Mouse (Mus musculus) thymus, postnatal 0 days (tissue): ENCODE results near the gene Fhad1. TPM values are rescaled to one million over a fixed set of nuclear protein-coding genes. Genes with fewer than 3 reads are reported as not detected.
A peak's percentile ranks its signal among the peaks of the same experiment; 100 is the strongest.
"Not testable (repeated sequence)": the region's sequence is repeated elsewhere in the genome, so short reads cannot be mapped to it uniquely, and the experiment has no call there.

Experiments used
- DNase-seq: peaks from one replicate; pipeline ENCODE4 v3.0.0-alpha.2; 2015; ENCODE audit warnings: low spot score
- polyA plus RNA-seq: library from polyadenylated mRNA; unstranded; fragments of >200 nt; fragmentation: Nextera tagmentation; extraction: Ambion mirVana; gene quantifications from 2 replicates; pipeline ENCODE4 v1.2.1, GENCODE M21; 2015

Gene Fhad1
- polyA plus RNA-seq, result 1.9 and 2.4 TPM in 2 replicates

DNA sequence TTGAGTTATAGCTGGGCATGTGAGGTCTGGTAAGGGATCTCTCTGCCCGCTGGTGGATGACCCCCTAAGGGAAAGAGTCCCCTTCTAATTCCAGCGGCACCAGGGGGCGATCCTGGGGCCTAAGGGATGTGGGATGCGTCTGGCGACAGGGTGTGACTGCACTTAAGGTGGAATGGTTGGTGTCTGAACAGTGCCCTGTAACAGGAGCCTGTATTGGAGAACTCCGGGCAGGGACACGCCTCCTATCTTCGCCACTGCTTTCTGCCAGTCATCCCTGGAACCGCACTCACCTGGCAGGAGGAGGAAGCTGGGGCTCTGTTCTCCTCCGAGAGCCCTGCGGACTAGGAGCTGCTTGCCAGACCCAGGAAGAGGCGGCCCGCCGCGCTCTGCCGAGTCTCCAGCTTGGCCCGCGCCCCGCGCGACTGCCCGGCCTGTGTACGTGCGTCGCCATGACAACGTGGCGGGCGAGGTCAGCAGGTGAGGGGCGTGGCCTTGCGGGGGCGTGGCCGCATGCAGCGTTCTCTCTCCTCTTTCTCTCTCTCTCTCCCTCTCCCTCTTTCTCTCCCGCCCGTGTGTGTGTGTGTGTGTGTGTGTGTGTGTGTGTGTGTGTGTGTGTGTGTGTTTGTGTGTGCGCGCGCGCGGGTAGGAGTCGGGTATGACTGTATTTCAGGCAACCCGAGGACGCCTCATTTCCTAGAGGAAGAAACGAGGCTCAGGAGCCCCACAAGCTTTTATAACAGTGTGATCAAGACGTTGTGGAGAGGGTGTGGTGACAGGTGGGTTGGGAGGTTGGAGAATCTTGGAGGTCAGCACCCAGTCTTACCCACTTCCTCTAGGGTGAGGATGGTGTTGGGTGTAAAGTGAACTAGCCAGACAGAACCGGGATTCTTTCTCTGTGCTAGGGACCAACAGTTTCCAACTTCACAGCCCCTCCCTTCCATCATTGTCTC is at the start of gene Fhad1:
Gene Fhad1 (minus strand): TSS at position 424 of the 950 bp plus-strand sequence.
- peak; percentile 61 for DNase-seq

DNA sequence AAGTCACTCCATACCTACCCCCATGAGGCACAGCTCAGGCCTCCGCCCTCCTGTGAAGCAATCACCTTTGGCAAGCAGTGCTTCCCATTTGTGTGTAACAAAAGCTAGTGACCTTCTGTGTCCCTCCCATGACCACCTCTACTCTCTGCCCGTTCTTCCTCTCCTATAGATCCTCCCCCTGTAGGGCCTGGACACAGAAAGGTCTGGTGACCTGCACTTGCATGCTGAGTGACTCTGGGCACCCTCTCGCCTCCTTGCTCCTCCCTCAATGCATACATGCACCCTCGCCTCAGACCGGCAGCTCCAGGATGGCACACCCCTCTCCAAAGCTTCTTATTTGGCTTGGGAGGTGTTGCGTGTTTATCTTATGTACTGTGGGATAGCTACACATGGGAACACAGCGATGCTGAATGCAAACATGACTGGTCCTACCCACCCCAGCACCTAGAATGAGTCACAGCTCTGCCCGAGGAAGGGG is 48.2 kb upstream of the Fhad1 start:
- DNase-seq, result no peak

DNA sequence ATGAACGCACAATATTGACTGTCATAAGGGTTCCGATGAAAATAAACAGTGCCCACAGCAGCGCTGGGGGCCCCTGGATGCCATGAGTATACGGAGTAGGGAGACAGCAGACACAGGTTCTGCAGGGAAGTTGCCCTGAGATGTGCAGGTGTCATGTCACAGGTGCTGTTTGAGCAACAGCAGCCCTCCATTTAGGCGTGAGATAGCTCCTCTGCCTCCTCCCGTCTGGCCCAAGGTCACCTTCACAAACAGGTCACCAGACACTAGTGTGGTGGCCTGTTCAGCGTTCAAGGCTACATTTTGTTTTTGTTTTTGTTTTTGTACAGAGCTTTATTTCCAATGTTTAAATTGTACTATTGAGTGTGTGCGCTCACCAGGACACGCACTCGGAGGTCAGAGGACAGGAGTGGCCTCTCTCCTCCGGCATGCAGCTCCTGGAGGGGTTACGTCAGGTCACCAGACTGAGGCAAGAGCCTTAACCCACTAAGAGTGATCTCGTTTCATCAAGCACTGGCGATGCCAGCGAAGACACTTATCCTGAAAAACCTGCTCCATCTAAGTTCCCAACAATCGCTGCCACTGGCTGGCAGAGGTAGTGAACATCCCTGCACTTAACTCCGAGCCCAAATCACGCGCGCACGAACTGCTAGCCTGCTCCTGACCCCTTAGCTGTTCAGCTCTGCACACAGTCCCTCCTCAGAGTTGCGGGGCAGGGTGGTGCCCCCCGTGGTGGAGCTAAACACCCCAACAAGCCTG is 46.8 kb upstream of the Fhad1 start:
- no peak for DNase-seq

DNA sequence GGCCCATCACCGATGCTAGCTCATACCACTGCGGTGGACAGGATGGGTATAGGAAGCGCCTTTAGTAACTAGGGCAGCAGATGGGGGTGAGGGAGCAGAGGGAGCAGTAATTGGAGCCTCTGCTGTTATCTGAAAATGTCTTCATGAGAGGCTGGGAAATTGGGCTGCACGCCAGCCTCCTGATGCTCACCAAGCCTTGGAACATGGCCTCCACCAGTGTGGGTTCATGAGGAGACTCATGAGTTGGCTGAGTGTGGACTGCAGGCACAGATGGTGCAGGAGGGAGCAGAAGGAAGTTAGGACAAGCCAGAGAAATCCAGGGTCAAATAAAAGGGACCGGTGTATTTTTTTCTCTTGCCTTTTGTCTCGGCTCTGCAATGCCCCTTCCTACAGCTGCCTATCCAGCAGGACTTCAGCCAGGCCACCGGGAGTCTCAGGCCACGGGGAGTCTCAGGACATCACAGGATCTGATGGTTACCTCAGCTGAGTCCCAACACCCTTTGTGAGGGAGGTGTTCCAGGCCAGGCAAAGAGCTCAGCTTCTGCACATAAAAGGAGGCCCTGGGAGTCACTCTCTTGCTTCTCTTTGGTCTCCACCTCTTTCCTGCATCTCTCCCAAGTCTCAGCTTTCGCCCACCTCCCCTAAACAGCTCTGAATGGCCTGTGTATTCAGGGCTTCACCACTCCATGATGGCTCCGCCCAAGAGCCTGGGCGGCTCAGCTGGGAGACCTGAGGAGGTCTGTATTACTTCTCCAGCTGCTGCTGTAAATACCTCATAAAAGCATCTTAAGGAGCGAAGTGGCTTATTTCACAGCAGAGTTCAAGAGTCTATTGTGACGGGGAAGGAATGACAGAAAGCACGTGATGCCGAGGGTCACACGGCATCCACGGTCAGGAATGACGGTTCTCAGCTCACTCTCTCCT is 45.8 kb upstream of the Fhad1 start:
- no peak for DNase-seq

DNA sequence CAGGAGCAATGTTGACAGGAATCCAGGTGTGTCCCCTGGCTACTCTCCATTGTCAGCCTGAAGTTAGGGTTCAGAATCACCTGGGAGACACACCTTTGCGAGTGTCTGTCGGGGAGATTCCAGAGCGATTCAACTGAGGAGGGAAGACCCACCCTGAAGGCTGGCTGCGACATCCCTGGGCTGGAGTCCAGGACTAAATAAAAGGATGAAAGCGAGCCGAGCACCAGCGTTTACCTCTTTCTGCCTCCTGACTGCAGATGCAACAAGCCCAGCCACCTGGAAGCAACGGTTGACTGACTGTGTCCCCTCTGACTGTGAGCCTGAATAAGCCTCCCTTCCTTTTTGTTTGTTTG is 44.9 kb upstream of the Fhad1 start:
- DNase-seq, result no peak

DNA sequence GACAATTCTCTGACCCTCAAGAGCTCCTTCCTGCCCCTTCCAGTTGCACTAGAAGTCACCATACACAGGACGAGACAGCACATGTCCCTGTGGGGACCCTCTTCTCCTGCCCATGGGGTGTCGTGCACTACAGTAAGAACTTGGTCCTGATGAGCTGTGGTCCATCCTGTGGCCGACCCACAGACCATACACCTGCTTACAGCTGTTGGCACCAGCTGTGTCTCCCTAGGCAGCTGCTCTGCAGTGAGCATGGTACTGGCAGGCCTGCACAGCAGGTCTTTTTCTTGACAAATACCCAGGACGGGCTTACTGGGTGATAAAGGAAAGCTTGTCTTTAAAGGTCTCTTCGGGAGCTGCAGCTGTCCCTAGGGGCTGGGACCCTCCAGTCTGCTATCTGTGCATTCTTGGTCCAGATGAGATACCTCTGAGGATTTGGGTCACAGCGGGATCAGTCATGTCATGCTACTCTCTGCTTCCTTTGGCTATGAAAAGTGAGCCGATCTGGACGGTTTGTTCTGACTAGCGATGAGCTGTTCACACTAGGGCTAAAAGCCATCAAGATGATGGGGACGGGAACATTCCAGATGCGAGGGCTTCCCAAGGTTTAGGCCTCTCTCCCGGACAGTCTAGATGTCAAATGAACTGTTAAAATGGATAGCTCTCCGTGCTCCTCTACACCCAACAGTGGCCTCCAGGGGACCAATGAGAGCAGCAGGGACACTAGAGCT is 44.4 kb upstream of the Fhad1 start:
- no peak for DNase-seq

DNA sequence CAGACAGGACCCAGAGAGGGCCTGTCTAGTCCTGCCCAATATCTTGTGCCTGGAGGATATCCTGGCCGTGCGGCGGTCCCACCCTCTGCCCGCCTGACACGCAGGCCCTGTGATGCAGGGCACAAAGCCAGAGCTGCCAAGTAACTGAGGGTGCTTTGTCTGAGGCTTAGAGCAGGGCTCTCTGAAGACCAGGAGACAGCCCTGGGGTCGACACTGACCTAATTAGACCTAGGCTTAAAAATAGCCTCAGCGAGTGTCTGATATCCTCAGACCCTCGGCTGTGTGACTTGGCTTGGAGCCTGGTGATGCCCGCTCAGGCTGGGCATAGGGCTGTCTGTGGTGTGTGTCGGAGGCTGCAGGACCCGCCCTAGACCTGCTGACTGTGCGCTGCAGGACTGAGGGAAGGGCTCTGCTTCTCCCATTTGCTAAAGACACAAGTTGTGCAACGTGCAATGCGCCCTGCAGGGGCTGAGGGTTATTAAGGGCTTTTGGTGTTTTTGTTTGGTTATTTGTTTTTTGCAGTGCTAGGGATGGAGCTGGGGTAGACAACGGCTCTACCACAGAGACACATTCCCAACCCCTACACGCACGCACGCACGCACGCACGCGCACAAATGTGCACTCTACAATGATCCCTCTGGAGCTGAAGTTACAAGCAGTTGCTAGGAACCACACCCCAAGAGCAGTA is 42.8 kb upstream of the Fhad1 start:
- no peak for DNase-seq

DNA sequence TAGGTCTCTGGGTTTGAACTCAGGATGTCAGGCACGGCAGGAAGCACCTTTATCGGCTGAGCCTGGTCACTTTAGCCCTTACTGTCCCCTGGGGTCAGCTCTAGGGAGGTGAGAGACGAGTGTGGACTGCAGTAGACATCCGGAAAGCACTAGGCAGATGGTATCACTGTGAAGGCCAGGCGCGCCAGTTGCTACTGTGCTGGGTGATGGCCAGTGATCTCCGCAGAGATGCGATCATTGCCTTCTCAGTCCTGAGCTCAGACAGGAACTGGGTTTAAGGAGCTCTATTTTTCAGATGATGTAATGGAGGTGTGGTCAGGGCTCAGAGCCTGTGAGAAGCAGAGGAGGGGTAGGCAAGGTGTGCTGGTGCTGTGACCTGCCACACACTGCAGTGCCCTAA is 40.7 kb upstream of the Fhad1 start:
- no peak for DNase-seq

DNA sequence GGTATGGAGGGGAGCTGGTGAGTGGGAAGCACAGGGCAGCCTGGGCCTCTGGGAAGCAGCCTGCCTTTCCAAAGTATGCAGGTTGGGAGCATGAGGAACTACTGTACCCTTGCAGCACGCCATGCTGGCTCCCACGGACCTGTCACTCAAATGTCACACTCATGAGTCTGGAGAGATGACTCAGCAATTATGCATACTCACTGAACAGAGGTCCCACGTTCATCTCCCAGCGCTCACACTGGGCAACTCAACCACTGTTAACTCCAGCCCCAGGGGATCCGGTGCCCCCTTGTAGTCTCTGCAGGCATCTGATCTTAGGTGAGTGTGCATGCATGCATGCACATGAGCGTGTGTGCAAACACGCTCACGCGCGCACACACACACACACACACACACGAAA is 39.7 kb upstream of the Fhad1 start:
- no peak for DNase-seq

DNA sequence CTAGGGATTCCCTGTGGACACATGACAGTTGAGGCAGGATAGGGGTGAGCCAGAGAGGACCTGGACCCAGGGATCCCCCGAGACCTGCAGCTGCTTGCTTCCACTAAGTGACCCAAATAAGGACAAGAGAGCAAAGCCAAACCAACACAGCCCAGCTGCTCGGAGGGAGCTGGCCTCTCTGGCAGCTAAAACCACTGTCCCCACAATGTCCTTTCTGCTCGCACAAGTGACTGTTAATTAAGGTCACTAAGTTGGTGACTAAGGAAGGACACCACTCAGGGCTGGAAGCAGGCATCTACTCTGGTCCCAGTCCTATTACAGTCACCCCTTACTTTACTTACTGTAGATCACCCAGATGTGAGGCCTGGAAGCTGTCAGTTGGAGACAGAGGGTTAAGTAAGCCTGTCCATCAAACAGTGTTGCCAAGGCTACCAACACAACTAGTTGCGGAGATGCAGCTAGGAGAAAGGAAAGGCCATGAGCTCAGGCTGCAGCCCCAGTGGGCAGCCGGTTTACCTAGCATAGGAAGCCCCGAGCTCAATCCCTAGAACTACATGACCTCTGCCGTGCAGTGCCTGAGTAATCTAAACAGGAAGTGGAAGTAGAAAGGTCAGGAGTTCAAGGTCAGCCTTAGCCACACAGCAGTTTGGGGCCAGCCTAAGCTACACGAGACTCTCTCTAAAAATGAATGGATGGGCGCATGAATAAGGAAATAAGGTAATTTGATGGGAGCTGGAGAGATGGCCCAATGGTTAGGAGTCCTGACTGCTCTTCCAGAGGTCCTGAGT is 39.0 kb upstream of the Fhad1 start:
- DNase-seq, result no peak

DNA sequence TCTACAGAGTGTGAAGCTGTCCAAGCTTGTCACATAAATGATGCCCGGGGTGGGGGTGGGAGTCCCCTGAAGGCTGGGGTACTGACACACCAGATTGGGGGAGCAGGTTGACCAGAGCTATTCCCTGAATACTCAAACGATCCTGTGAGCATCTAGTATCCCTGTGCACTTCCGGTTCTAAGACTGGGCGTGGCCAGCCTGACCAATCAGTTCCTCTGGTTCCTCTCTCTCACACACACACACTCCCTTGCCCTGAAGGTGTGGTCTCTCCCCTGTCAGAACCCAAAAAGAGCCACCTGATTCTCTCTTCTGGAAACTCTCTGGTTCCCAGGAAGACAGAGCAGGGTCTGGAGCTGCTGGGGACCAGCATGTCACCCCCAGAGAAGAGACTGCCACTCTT is 38.4 kb upstream of the Fhad1 start:
- no peak for DNase-seq

DNA sequence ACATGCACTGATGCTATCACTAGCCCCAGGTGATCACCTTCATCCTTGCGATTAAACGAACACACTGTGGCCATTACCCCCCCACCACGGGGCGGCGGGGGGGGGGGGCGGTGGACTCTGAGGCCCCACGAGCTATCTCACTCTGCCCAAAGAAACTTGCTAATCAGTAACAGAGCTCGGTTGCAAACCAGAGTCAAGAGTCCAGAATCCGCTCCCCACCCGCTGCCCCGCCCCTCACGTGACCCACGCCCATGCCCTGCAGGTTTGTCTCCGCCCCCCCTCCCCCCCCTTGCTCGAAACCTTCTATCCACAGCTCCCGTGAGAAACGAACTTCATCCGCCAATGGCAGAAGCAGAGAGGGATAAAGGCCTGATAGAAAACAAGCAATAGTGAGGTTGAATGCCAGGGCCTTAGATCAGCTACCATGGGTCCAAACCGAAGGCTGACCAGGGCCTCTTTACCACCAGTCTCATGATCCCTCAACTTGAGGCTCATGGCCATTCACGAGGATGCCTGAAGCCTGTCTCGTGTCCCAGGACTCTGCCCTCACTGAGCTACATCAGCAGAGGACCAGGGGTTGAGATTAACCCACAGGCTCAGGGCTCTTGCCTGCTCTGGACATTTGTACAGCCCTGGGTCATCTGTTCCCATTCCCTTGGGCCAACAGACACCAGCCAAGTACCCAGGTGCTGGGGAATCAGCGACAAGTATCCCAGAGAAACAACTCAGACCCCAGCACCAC is 37.7 kb upstream of the Fhad1 start:
- DNase-seq, result no peak

DNA sequence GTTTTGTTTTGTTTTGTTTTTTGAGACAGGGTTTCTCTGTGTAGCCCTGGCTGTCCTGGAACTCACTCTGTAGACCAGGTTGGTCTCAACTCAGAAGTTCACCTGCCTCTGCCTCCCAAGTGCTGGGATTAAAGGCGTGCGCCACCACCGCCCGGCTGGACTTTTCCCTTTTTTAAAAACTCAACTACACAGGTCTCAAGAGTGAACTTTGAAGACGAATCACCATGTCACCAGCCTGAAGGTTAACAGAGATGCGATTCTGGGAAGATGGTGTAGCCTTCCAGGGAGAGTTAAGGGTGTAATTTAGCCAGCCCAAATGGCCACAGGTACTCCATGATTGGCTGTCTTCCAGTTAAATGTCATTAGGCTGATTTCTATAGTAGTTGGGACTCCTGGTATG is 37.0 kb upstream of the Fhad1 start:
- not testable (repeated sequence) for DNase-seq

DNA sequence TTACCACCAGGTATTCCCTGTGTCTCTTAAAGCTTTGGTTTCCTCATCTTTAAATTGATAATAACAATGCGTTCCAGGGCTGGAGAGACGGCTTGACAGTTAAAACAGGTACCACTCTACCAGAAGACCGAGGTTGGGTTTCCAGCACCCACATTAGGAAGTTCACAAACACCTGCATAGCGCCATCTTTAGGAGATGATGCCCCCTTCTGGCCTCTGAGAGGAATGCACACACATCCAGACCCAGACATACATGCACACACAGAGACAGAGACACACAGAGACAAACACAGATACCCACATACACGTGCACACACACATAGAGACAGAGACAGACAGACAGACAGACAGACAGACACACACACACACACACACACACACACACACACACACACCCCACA is 35.1 kb upstream of the Fhad1 start:
- no peak for DNase-seq

DNA sequence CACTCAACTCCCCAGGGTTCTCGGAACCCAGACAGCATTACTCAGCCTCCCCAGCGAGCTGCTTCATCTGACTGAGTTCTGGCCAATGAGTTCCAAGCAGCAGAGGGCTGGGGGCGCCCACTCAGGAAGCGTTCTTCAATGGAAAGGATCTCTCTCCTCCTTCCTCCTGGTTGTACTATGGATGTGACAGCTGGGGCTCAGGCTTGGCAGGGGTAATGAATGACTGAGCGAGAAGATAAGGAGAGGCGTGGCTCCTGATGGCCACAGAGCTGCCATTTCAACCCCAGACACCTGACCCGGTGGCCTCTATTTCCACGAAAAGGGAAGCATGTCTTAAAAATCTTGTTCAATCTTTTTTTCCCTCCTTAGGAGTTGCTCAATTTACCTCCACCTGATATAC is 33.5 kb upstream of the Fhad1 start:
- no peak for DNase-seq

DNA sequence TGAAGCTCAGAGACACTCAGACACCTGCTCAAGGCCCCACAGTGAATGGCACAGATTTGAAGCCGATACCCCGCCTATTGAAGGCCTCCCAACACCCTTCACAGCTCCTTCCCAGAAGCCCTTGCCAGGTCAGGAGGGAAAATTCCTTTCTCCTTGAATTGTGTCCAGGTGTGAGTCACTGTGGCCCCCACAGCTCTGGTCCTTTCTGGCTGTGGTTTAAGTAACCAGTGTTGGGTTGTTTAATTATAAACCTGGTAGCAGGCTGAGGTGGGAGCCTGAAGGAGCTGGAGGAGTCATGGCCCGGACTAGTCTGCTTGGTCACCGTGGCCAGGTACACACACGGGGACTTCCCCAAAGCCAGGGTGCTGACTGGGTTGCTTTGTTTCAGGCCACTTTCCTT is 32.1 kb upstream of the Fhad1 start:
- DNase-seq, result no peak

DNA sequence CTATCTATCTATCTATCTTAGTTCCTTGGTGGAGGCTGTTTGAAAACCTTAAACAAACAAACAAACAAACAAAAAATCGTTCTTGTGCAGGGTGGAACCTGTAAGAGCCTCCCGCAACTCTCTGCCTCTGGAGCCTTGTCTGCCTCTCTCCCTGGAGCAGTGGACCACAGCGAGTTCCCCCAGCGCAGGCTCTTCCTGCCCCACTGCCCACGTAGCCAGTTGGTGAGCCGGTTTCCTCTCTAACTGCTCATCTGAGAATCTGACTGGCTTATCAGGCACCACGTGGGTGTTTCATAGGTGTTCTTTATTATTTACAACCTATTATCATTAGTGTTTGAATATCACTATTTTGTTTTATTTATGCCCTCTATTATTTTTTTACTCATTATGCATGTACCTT is 31.6 kb upstream of the Fhad1 start:
- no peak for DNase-seq

DNA sequence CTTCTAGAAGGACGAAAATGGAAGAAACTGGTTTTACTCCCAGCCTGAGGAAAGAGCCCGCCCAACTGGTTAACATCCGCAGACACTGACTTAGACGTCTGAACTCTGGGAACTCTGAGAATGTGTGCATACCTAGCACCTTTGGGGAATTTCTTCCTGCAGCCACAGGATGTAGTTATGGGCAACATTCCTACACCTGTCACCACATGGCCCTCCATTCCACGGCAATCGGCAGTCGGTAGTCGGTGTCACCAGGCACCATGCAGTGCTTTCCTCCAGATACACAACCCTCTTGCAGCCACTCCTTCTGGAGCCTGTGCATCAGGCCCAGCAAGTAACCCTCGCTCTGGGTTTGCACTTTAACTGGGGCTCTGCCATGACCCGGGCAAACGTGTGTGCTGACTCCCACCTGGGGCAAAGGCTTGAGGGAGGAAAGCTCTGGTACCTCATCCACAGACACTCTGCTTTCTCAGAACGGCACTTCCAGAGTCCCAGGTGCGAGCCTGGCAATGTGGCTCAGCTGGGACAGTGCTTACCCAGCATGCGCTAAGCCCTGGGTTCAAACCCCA is 30.8 kb upstream of the Fhad1 start:
- no peak for DNase-seq
